Mouse (Mus musculus): ENCODE results near the gene Ppm1l. TPM values are rescaled to one million over a fixed set of nuclear protein-coding genes. Genes with fewer than 3 reads are reported as not detected.

The Ppm1l gene
- total and polyA plus RNA-seq, 3 experiments = not detected

GRCm38 (mm10) chr3:69408064-69408463 is 91.4 kb downstream of the Ppm1l start:
- H3K79me2 ChIP-seq (ENCODE audit: control insufficient read depth, insufficient read depth, low read length, poor library complexity) = no peaks in the 10 kb centered on the region
- H3K4me3 ChIP-seq (ENCODE audit: control insufficient read depth in 1 of 2, insufficient read depth in 1 of 2, low read depth in 2 of 2, low read length in 2 of 2) = no peak overlapping the region
- TF ChIP-seq SMC3 (IDR thresholded peaks at IDR 0.05; ENCODE audit: low read depth, low read length) = no peak
- no peak for TF ChIP-seq ELF1 (IDR thresholded peaks at IDR 0.05; ENCODE audit: low read depth, low read length)
- 0 out of 6 replicates have a peak, but pooled peaks of 1 of the 3 experiments have one; percentile 2 for TF ChIP-seq CTCF (IDR thresholded peaks at IDR 0.05 in 2 of 3, conservative IDR thresholded peaks at IDR 0.05 in 1 of 3; ENCODE audit: control insufficient read depth in 1 of 3, insufficient read depth in 1 of 3, low read depth in 2 of 3, low read length in 3 of 3, poor library complexity in 1 of 3, severe bottlenecking in 1 of 3)
- no peak for TF ChIP-seq KAT2A (conservative IDR thresholded peaks at IDR 0.05; ENCODE audit: low read depth, low read length)
- H3K9ac ChIP-seq (ENCODE audit: control insufficient read depth, low read depth, low read length, poor library complexity, severe bottlenecking) = no peak overlapping the region
- no peaks in the 10 kb centered on the region for H3K4me1 ChIP-seq (ENCODE audit: control insufficient read depth in 1 of 2, insufficient read depth in 2 of 2, low read length in 2 of 2)
- no peaks in the 10 kb centered on the region for H3K9me3 ChIP-seq (replicated peaks; ENCODE audit: insufficient read depth, low read length)
- no peaks in the 10 kb centered on the region for H3K27me3 ChIP-seq (ENCODE audit: control insufficient read depth in 1 of 2, insufficient read depth in 2 of 2, low read length in 2 of 2)
- no peak overlapping the region for H3K27ac ChIP-seq (ENCODE audit: control insufficient read depth, low read depth, low read length)
- H3K36me3 ChIP-seq (ENCODE audit: control insufficient read depth in 1 of 2, insufficient read depth in 2 of 2, low read length in 2 of 2) = no peaks in the 10 kb centered on the region
- no peak for DNase-seq (ENCODE audit: low read depth, low spot score)

GRCm38 (mm10) chr3:69416112-69416511 is 99.5 kb downstream of the Ppm1l start:
- Histone ChIP-seq H3K4me3 (ENCODE audit: control insufficient read depth in 1 of 2, insufficient read depth in 1 of 2, low read depth in 2 of 2, low read length in 2 of 2) (no peak overlapping the region), H3K79me2 (ENCODE audit: control insufficient read depth, insufficient read depth, low read length, poor library complexity) (no peaks in the 10 kb centered on the region), H3K27ac (ENCODE audit: control insufficient read depth, low read depth, low read length) (no peak overlapping the region), H3K9ac (ENCODE audit: control insufficient read depth, low read depth, low read length, poor library complexity, severe bottlenecking) (no peak overlapping the region), H3K4me1 (ENCODE audit: control insufficient read depth in 1 of 2, insufficient read depth in 2 of 2, low read length in 2 of 2) (no peaks in the 10 kb centered on the region), H3K9me3 (replicated peaks; ENCODE audit: insufficient read depth, low read length) (no peaks in the 10 kb centered on the region), H3K27me3 (ENCODE audit: control insufficient read depth in 1 of 2, insufficient read depth in 2 of 2, low read length in 2 of 2) (no peaks in the 10 kb centered on the region), H3K36me3 (ENCODE audit: control insufficient read depth in 1 of 2, insufficient read depth in 2 of 2, low read length in 2 of 2) (no peaks in the 10 kb centered on the region)
- no peak for DNase-seq (ENCODE audit: low read depth, low spot score)
- TF ChIP-seq UBTF (IDR thresholded peaks at IDR 0.05; ENCODE audit: borderline replicate concordance, insufficient read depth, low read depth, low read length) = no peak
- no peak for TF ChIP-seq MEF2A (IDR thresholded peaks at IDR 0.05; ENCODE audit: extremely low read depth, insufficient replicate concordance, low read depth, low read length, poor library complexity, severe bottlenecking)
- no peak for TF ChIP-seq RCOR1 (IDR thresholded peaks at IDR 0.05; ENCODE audit: low read depth, low read length)
- no peak for TF ChIP-seq NELFE (IDR thresholded peaks at IDR 0.05; ENCODE audit: low read depth, low read length)
- TF ChIP-seq USF1 (IDR thresholded peaks at IDR 0.05; ENCODE audit: low read depth, low read length) = no peak
- TF ChIP-seq POLR2AphosphoS2 (IDR thresholded peaks at IDR 0.05; ENCODE audit: low read length) = no peak
- TF ChIP-seq GABPA (IDR thresholded peaks at IDR 0.05; ENCODE audit: low read depth, low read length) = no peak
- TF ChIP-seq TCF12 (IDR thresholded peaks at IDR 0.05; ENCODE audit: low read depth, low read length) = no peak
- no peak for TF ChIP-seq MYC (IDR thresholded peaks at IDR 0.05; ENCODE audit: low read depth, low read length)
- no peak for TF ChIP-seq MAX (IDR thresholded peaks at IDR 0.05; ENCODE audit: low read length)
- TF ChIP-seq ZKSCAN1 (IDR thresholded peaks at IDR 0.05; ENCODE audit: low read depth, low read length) = no peak
- TF ChIP-seq POLR2AphosphoS5 (IDR thresholded peaks at IDR 0.05; ENCODE audit: borderline replicate concordance, low read depth, low read length) = no peak
- no peak for TF ChIP-seq GATA1 (IDR thresholded peaks at IDR 0.05; ENCODE audit: low read depth, low read length)
